Mouse (Mus musculus) hindbrain, embryonic 15.5 days (tissue): ENCODE measurements around the gene Imp4. TPM values are rescaled to one million over a fixed set of nuclear protein-coding genes. Genes with fewer than 3 reads are reported as not detected.
A peak's percentile ranks its signal among the peaks of the same experiment; 100 is the strongest.
"Not testable (repeated sequence)": the region's sequence is repeated elsewhere in the genome, so short reads cannot be mapped to it uniquely, and the experiment has no call there.

ENCODE experiments used
- ATAC-seq: fragments of 200-750 bp; cut with Nextera tagmentation; 2 replicates; pipeline ENCODE4 v1.8.0; 2017; ENCODE audit warnings: low read depth, moderate number of reproducible peaks, moderate TSS enrichment; ENCODE audit not compliant: low FRiP score
- H3K27ac ChIP-seq: fragments of 300-500 bp; sonication (generic); replicated peaks from 2 replicates; pipeline ENCODE4 v1.5.1; 2015; ENCODE audit warnings: mild to moderate bottlenecking, inconsistent platforms
- H3K27me3 ChIP-seq: fragments of 300-500 bp; sonication (generic); 2 replicates; pipeline ENCODE4 v1.6.1; 2015; ENCODE audit warnings: control low read depth, inconsistent platforms
- H3K36me3 ChIP-seq: fragments of 300-500 bp; sonication (generic); 2 replicates; pipeline ENCODE4 v1.6.1; 2015; ENCODE audit warnings: control low read depth, inconsistent platforms
- H3K4me1 ChIP-seq: fragments of 300-500 bp; sonication (generic); replicated peaks from 2 replicates; pipeline ENCODE4 v1.6.1; 2015; ENCODE audit warnings: control low read depth, inconsistent platforms
- H3K4me2 ChIP-seq: fragments of 300-500 bp; sonication (generic); 2 replicates; pipeline ENCODE4 v1.6.1; 2015; ENCODE audit warnings: moderate library complexity, mild to moderate bottlenecking, inconsistent platforms
- H3K4me3 ChIP-seq: fragments of 300-500 bp; sonication (generic); 2 replicates; pipeline ENCODE4 v1.5.1; 2015; ENCODE audit warnings: mild to moderate bottlenecking, inconsistent platforms
- H3K9ac ChIP-seq: fragments of 300-500 bp; sonication (generic); 2 replicates; pipeline ENCODE4 v1.6.1; 2015; ENCODE audit warnings: inconsistent platforms
- H3K9me3 ChIP-seq: fragments of 300-500 bp; sonication (generic); 2 replicates; pipeline ENCODE4 v1.6.1; 2016; ENCODE audit warnings: control low read depth, inconsistent platforms
- WGBS: fragments of 180-500 bp; shearing (Covaris S2); methylation state at CpG from one replicate; pipeline ENCODE4 v1.1.7; 2015; 5-methylcytosine and 5-hydroxymethylcytosine counted together
- polyA plus RNA-seq: library from polyadenylated mRNA; unstranded; fragments of >200 nt; fragmentation: Nextera tagmentation; extraction: Ambion mirVana; gene quantifications from 2 replicates; pipeline ENCODE4 v1.2.1, GENCODE M21; 2015

Gene Imp4
- polyA plus RNA-seq, 1 experiment from 2014 or later = 51.1 TPM

DNA sequence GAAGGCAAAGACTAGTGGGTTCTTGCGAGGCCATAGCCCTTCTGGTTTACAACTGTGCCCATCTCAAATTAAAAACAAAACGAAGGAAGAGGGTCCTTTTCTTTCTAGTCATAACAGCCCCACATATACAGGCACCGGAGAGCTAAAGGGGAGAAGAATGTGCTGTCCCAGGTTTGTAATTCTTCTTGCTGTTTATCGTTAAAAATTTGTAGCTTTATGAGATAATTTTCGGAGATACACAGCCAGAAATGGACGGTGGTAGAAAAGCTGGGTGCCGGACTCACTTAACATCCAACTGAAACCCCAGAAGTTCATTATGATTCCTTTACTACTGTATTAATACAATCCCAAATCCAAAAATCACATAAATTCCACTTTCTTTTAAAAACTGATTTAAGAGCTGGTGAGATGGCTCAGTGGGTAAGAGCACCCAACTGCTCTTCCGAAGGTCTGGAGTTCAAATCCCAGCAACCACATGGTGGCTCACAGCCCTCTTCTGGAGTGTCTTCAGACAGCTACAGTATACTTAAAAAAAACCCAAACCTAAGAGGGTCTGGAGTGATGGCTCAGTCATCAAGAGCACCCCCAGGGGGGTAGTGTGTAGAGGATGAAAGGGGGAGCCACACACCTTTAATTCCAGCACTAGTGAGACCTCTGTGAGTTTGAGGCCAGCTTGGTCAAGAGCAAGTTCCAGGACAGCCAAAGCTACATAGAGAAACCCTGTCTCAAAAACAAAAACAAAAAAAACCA lies 4.1 kb upstream of the Imp4 start:
- H3K27me3 ChIP-seq = no peaks in the 10 kb centered on the region
- no peak for ATAC-seq
- peak overlapping the region; percentile 71 for H3K4me2 ChIP-seq
- no peaks in the 10 kb centered on the region for H3K9me3 ChIP-seq
- H3K36me3 ChIP-seq = no peaks in the 10 kb centered on the region
- peak overlapping the region; percentile 94 for H3K27ac ChIP-seq
- peaks cover 38% of the 10 kb centered on the region for H3K4me1 ChIP-seq
- peak overlapping the region; percentile 76 for H3K9ac ChIP-seq
- H3K4me3 ChIP-seq = peak overlapping the region; percentile 77
- 26% methylated on average over 8 of the region's 8 CpGs for WGBS

DNA sequence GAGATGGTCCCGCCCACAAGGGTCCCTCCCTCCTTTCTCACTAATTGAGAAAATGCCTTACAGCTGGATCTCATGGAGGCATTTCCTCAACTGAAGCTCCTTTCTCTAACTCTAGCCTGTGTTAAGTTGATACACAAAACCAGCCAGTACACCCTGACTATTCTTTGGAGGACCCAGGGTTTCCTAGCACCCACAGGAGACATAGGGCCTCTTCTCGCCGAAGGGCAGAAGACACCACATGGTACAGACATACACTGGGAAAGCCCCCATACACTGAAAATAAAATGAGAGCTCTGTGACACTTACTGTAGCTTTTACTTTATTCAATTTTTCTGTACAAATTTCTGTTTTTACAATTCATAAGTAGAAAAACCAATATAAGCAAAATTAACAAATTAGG lies 3.3 kb upstream of the Imp4 start:
- ATAC-seq = no peak
- Histone ChIP-seq H3K36me3 (no peaks in the 10 kb centered on the region), H3K9ac (no peak overlapping the region), H3K4me1 (peaks cover 46% of the 10 kb centered on the region), H3K9me3 (no peaks in the 10 kb centered on the region), H3K27me3 (no peaks in the 10 kb centered on the region), H3K27ac (no peak overlapping the region), H3K4me3 (no peak overlapping the region), H3K4me2 (no peak overlapping the region)
- WGBS = 83% methylated on average over 3 of the region's 3 CpGs

DNA sequence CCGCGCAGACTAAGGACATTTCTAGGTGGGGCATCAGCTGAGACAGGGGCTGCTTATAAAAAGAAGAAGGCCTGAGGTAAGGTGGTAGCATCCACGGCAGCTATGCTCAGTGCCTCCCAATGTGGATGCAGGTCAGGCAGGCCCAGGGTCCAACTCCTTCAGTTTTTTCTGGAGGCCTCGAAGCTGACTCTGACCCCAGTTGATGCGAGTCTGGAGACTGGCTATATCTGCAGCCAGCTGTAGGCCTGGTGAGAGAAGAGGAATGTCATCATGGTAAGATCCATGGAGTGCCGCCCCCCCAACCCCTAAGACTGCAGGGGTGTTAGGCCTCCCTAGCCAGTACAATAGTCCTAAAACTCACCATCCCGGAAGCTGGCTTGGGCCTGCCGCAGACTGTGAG lies 2.3 kb upstream of the Imp4 start:
- not testable (repeated sequence) for ATAC-seq, H3K9ac ChIP-seq
- 97% methylated on average over 8 of the region's 8 CpGs for WGBS

DNA sequence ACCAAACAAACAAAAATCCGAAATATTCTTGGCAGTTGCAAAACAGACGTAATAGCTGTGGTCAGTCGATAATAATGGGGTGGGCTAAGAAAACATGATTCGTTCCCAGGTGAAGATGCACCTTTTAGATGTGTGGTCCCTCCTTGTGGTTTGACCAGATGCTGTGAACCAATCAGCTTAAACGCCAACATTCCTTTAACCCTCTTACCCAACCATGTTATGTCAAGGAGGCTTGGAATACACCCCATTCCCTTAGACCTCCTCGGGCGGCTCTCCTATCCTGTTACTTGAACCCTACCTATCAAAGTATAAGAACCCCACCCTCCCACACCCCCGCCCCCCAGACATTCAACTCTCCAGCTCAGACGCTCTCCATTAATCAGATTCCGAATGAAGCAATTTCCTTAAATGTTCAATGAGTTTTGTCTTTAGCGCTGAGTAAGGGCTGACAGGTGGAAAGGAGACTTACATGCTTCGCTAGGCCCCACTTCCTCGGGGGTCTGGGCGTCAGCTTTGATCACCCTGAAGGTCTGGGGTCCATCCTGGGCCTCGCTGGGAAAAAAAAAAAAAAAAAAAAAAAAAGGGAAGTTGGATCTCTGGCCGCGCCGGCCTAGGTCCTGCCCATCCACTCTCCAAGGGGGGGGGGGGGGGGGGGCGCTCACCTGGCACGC lies 1.1 kb upstream of the Imp4 start:
- H3K27ac ChIP-seq = no peak overlapping the region
- WGBS = 45% methylated on average over 16 of the region's 20 CpGs
- no peaks in the 10 kb centered on the region for H3K9me3 ChIP-seq
- H3K4me1 ChIP-seq = peaks cover 34% of the 10 kb centered on the region
- H3K4me3 ChIP-seq = peak overlapping the region; percentile 68
- H3K36me3 ChIP-seq = peaks cover 8% of the 10 kb centered on the region
- no peaks in the 10 kb centered on the region for H3K27me3 ChIP-seq
- no peak for ATAC-seq
- H3K4me2 ChIP-seq = peak overlapping the region; percentile 70
- peak overlapping the region; percentile 18; the same call in 1 of the 2 replicates for H3K9ac ChIP-seq

More for the DNA sequence above, 2.3 kb upstream of the Imp4 start:
- H3K36me3 ChIP-seq, H3K27ac ChIP-seq, H3K27me3 ChIP-seq, H3K4me2 ChIP-seq, H3K9me3 ChIP-seq, H3K4me3 ChIP-seq: not testable (repeated sequence)
- peaks cover 41% of the 10 kb centered on the region for H3K4me1 ChIP-seq

DNA sequence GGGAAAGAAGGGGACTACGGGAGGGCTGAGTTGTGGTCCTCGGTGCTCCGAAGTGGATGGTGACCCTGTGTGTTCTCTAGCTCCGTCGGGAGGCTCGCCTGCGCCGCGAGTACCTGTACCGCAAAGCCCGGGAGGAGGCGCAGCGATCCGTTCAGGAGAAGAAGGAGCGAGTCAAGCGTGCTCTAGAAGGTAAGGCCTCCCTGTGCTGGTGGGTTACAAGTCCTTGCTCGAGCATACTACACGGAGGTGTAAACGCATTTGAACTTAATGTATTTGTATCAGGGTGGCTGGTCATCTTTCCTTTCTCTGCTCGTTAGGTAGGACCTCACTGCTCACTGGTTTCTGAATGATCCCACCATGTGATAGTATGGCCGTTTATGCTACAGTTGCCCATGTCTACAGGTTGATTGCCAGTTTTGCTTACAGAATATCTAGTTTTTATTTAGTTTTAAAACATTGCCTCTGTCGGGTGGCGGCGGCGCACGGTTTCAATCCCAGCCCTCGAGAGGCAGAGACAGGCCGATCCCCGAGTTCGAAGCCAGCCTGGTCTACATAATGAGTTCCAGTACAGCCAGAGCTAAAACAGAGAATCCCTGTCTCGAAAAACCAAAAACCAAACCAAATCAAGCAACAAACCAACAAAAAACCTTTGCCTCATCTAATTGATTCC lies 445 bp downstream of the Imp4 start:
- H3K36me3 ChIP-seq = peaks cover 22% of the 10 kb centered on the region
- 8% methylated on average over 31 of the region's 31 CpGs for WGBS
- peak; percentile 40 for ATAC-seq
- peaks cover 26% of the 10 kb centered on the region for H3K4me1 ChIP-seq
- peak overlapping the region; percentile 79 for H3K4me2 ChIP-seq
- H3K27me3 ChIP-seq = no peaks in the 10 kb centered on the region
- H3K9me3 ChIP-seq = no peaks in the 10 kb centered on the region
- peak overlapping the region; percentile 68 for H3K4me3 ChIP-seq
- peak overlapping the region; percentile 51 for H3K9ac ChIP-seq
- peak overlapping the region; percentile 82 for H3K27ac ChIP-seq

DNA sequence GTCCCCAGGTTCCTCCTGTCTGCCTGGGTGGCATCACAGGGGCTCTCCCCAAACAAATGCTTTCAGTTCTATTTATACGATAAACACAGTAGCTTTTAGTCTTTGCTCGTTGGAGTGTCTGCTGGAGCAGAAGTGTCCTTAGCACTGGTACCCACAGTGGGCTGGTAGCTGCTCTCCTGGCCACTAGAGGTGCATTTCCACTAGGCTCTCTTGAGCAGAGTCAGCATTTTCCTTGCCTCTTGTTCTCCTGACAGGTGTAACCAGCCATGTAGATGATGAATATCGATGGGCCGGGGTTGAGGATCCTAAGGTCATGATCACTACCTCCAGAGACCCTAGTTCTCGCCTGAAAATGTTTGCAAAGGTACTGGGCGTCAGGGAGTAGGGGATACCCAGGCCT lies 3.5 kb downstream of the Imp4 start:
- Histone ChIP-seq H3K4me2 (no peak overlapping the region), H3K9ac (no peak overlapping the region), H3K27ac (no peak overlapping the region), H3K36me3 (peaks cover 41% of the 10 kb centered on the region), H3K9me3 (no peaks in the 10 kb centered on the region), H3K4me1 (peaks cover 20% of the 10 kb centered on the region), H3K4me3 (no peak overlapping the region), H3K27me3 (no peaks in the 10 kb centered on the region)
- WGBS = 97% methylated on average over 6 of the region's 6 CpGs
- no peak for ATAC-seq

DNA sequence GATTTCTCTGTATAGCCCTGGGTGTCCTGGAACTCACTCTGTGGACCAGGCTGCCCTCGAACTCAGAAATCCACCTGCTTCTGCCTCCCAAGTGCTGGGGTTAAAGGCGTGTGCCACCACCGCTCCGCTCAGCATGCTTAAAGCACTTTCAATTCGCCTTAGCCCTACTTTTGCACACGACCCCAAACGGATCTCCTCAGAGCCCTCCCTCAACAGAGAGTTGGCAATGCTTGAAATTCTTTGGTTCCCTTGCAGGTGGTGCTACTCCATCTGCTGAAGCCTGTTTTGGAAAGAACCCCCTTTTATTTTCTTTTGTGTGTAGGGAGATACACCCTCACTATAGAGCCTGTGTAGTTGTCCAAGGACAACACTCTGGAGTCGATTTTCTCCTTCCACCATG lies 18.8 kb downstream of the Imp4 start:
- 31% methylated on average over 8 of the region's 8 CpGs for WGBS
- H3K27ac ChIP-seq = no peak overlapping the region
- H3K4me2 ChIP-seq = no peak overlapping the region
- no peaks in the 10 kb centered on the region for H3K36me3 ChIP-seq
- H3K27me3 ChIP-seq = peaks cover 39% of the 10 kb centered on the region
- no peak for ATAC-seq
- H3K4me3 ChIP-seq = no peak overlapping the region
- no peaks in the 10 kb centered on the region for H3K9me3 ChIP-seq
- H3K4me1 ChIP-seq = peaks cover 10% of the 10 kb centered on the region
- H3K9ac ChIP-seq = no peak overlapping the region

DNA sequence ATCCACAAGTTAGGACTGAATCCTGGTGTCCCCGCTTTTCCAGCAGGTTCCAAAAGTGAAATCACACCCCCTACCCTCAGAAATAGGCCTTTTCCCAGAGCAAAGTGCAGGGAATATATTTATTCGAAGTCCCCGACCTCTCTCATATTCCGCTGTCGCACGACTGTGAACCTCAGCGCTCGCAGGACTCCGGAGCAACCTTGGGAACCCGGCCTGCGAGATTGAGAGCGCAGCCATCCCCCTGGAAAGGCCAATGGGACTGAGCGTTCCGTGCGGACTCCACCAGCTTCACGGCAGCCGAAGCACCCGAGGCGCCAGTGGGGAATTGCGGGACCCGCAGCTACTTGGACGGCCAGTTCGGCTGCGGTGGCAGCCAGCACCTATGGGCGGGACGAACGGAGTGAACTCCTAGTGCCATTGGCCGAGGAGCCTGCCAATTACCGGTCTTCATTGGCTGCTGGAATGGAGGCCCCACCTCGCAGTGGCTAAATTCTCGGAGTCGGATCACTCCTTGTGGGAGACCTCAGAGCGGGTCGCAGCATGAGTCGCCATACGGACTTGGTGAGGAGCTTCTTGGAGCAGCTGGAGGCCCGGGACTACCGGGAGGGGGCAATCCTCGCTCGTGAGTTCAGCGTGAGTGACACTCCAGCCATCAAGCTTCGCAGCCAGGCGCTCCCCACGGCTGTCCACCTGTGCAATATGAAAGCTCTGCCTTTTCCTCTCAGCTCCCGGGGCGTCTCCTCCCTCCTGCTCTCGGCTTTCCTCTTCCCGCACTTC lies 19.8 kb downstream of the Imp4 start, which contains the start of gene Ptpn18:
Gene Ptpn18 (plus strand): TSS at position 479 of the 777 bp plus-strand sequence.
- Histone ChIP-seq H3K27me3 (peaks cover 39% of the 10 kb centered on the region), H3K4me3 (peak within 1 kb of the TSS; percentile 52), H3K27ac (no peak within 1 kb of the TSS), H3K4me1 (peaks cover 10% of the 10 kb centered on the region), H3K4me2 (peak within 1 kb of the TSS; percentile 91), H3K9ac (peak within 1 kb of the TSS; percentile 32), H3K9me3 (no peaks in the 10 kb centered on the region), H3K36me3 (no peaks in the 10 kb centered on the region)
- ATAC-seq = peak; percentile 93
- 0% methylated on average over 48 of the region's 48 CpGs for WGBS

DNA sequence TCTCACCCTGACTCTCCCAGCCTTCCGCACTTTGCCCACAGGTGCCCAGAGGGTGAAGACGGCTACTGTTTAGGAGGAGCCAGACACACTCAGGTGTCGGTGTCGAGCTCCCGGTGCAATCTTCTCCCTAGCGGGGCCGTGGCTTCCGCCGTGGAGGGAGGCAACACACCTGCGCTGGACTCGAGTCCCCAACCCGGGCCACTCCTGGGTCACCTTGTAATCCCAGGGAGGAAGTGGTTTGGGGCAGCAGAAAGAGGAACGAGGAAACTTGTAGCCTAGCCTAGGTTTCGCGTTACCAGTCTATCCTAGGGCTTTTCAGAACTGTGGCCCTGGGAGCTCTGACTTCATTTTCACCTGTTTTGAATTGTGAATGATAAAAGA lies 20.4 kb downstream of the Imp4 start:
- H3K36me3 ChIP-seq = no peaks in the 10 kb centered on the region
- 3% methylated on average over 15 of the region's 15 CpGs for WGBS
- no peak for ATAC-seq
- no peak overlapping the region for H3K27ac ChIP-seq
- H3K9ac ChIP-seq = peak overlapping the region; percentile 32
- H3K4me3 ChIP-seq = peak overlapping the region; percentile 52
- peaks cover 39% of the 10 kb centered on the region for H3K27me3 ChIP-seq
- no peaks in the 10 kb centered on the region for H3K9me3 ChIP-seq
- H3K4me2 ChIP-seq = peak overlapping the region; percentile 91
- H3K4me1 ChIP-seq = peaks cover 10% of the 10 kb centered on the region

DNA sequence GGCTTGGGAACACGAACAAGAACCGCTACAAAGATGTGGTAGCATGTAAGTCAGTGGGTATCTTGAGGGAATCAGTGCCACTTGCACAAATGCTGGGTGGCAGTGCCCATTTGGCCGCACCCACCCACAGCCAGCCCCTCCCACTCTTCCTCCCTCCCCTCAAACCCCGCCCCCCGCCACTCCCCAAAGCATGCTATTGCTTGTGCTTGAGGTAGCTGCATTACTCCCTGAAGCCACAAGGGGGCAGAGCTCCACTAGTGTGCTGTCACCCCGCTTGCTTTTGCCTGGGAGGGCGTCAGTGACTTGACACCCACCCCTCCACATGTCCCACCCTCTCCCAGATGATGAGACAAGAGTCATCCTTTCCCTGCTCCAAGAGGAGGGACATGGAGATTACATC lies 23.1 kb downstream of the Imp4 start:
- H3K27me3 ChIP-seq = peaks cover 30% of the 10 kb centered on the region
- H3K4me3 ChIP-seq = no peak overlapping the region
- H3K4me2 ChIP-seq = no peak overlapping the region
- no peak for ATAC-seq
- H3K9ac ChIP-seq = no peak overlapping the region
- H3K36me3 ChIP-seq = no peaks in the 10 kb centered on the region
- H3K9me3 ChIP-seq = no peaks in the 10 kb centered on the region
- WGBS = 28% methylated on average over 6 of the region's 7 CpGs
- H3K27ac ChIP-seq = no peak overlapping the region
- H3K4me1 ChIP-seq = peaks cover 10% of the 10 kb centered on the region

DNA sequence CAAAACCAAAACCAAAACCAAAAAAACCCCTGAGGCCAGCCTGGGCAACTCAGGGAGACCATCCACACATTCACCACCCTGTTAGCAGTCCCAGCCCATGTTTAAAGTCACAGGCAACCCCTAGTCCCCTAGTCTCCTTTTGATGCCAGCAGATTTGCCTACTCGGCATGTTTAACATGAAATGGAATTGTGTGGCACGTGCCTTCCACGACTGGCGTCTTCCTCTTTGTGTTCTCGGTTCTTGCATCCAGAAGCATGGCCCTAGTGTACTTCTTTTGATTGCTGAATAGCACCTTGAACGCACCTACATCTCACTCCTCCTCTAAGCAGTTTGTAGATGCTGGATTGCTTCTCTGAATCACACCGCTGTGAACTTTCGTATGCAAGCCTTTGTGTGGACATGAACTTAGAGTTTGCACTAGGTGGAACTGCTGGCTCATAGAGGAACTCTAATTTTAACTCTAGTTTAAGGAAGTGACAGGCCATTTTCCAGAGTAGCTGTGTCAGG lies 24.7 kb downstream of the Imp4 start:
- no peak for ATAC-seq
- H3K27me3 ChIP-seq = peaks cover 17% of the 10 kb centered on the region
- H3K4me3 ChIP-seq = no peak overlapping the region
- H3K27ac ChIP-seq = no peak overlapping the region
- H3K9ac ChIP-seq = no peak overlapping the region
- no peaks in the 10 kb centered on the region for H3K36me3 ChIP-seq
- 88% methylated on average over 8 of the region's 8 CpGs for WGBS
- H3K4me1 ChIP-seq = peaks cover 5% of the 10 kb centered on the region
- H3K9me3 ChIP-seq = no peaks in the 10 kb centered on the region
- no peak overlapping the region for H3K4me2 ChIP-seq
